Mouse (Mus musculus): ENCODE measurements around the gene Tmem274. TPM values are rescaled to one million over a fixed set of nuclear protein-coding genes. Genes with fewer than 3 reads are reported as not detected.

The Tmem274 gene
- polyA plus RNA-seq, 1 experiment, result not detected

DNA sequence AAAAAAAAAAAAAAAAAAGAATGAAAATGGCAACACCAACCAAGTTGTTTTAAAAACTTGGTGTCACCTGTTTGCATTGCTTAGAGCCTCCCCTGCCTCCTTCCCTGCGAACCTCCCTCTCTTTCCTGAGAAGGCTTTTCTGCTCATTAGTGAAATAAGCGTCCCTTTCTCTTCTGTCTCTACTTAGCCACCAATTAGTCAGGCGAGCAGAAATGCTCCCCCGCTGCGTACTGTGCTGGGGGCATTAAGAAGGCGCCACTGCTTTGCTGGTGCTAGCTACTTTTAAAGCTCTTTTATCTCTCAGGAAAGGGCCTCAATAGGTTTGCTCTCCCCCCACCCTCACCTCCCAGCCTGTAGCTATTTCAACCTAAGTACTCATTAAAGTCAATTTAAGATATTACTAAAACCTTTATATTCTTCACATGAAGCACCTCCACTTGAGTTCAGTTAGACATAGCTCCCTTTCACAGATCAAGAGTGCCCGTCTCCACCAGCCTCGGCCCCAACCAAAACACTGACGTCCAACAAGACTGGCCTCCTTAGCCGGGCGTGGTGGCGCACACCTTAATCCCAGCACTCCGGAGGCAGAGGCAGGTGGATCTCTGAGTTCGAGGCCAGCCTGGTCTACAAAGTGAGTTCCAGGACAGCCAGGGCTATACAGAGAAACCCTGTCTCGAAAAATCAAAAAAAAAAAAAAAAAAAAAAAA, 28.2 kb downstream of the Tmem274 start:
- DNase-seq, result no peak
- no peaks in the 10 kb centered on the region for H3K4me1 ChIP-seq (ENCODE audit: control insufficient read depth, insufficient read depth, low read length)
- no peak overlapping the region for H3K4me3 ChIP-seq (ENCODE audit: insufficient read depth, low read depth, low read length)
- TF ChIP-seq POLR2A (IDR thresholded peaks at IDR 0.05; ENCODE audit: low read depth, low read length), result no peak
- TF ChIP-seq CTCF (conservative IDR thresholded peaks at IDR 0.05; ENCODE audit: insufficient read depth, insufficient read length, low read depth, low read length), result no peak
- WGBS, result 71% methylated on average over 15 of the region's 15 CpGs
- no peaks in the 10 kb centered on the region for H3K36me3 ChIP-seq (ENCODE audit: control insufficient read depth, insufficient read depth, low read length)
- H3K27ac ChIP-seq (ENCODE audit: insufficient read depth, low read depth, low read length), result no peak overlapping the region
- H3K27me3 ChIP-seq (replicated peaks; ENCODE audit: control insufficient read depth, insufficient read depth, low read length), result no peaks in the 10 kb centered on the region

DNA sequence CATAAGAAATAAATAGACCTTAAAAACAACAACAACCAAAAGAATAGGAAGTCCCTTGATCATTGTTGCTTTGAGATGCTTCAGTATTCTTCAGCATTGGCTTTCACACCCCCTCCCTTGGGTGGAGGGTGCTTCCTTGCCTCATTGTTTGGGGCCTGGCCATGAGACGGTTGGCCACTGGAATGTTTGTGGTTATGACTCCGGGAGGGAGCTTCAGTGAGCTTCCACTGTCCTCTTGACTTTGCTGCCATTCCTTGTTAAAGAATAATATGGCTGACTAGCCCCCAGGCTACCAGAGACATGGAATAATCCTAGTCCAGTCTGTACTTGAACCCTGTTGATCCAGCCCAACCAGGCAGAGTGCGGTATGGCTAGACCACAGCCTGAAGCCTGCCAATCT, 29.7 kb downstream of the Tmem274 start:
- Histone ChIP-seq H3K4me1 (ENCODE audit: control insufficient read depth, insufficient read depth, low read length) (no peaks in the 10 kb centered on the region), H3K4me3 (ENCODE audit: insufficient read depth, low read depth, low read length) (no peak overlapping the region), H3K27ac (ENCODE audit: insufficient read depth, low read depth, low read length) (no peak overlapping the region), H3K36me3 (ENCODE audit: control insufficient read depth, insufficient read depth, low read length) (no peaks in the 10 kb centered on the region), H3K27me3 (replicated peaks; ENCODE audit: control insufficient read depth, insufficient read depth, low read length) (no peaks in the 10 kb centered on the region)
- DNase-seq, result no peak
- TF ChIP-seq CTCF (conservative IDR thresholded peaks at IDR 0.05; ENCODE audit: insufficient read depth, insufficient read length, low read depth, low read length) (no peak), POLR2A (IDR thresholded peaks at IDR 0.05; ENCODE audit: low read depth, low read length) (no peak)
- WGBS, result 71% methylated on average over 3 of the region's 3 CpGs

GRCm38 (mm10) chr4:149511221-149511646, 34.1 kb downstream of the Tmem274 start:
- DNase-seq, result no peak
- 46% methylated on average over 6 of the region's 6 CpGs for WGBS
- TF ChIP-seq CTCF (conservative IDR thresholded peaks at IDR 0.05; ENCODE audit: insufficient read depth, insufficient read length, low read depth, low read length) (no peak), POLR2A (IDR thresholded peaks at IDR 0.05; ENCODE audit: low read depth, low read length) (no peak)
- no peaks in the 10 kb centered on the region for H3K27me3 ChIP-seq (replicated peaks; ENCODE audit: control insufficient read depth, insufficient read depth, low read length)
- no peaks in the 10 kb centered on the region for H3K36me3 ChIP-seq (ENCODE audit: control insufficient read depth, insufficient read depth, low read length)
- H3K4me1 ChIP-seq (ENCODE audit: control insufficient read depth, insufficient read depth, low read length), result no peaks in the 10 kb centered on the region
- no peak overlapping the region for H3K4me3 ChIP-seq (ENCODE audit: insufficient read depth, low read depth, low read length)
- no peak overlapping the region for H3K27ac ChIP-seq (ENCODE audit: insufficient read depth, low read depth, low read length)

GRCm38 (mm10) chr4:149512072-149512471, 34.9 kb downstream of the Tmem274 start:
- Histone ChIP-seq H3K4me1 (ENCODE audit: control insufficient read depth, insufficient read depth, low read length) (no peaks in the 10 kb centered on the region), H3K27me3 (replicated peaks; ENCODE audit: control insufficient read depth, insufficient read depth, low read length) (no peaks in the 10 kb centered on the region), H3K4me3 (ENCODE audit: insufficient read depth, low read depth, low read length) (no peak overlapping the region), H3K36me3 (ENCODE audit: control insufficient read depth, insufficient read depth, low read length) (no peaks in the 10 kb centered on the region), H3K27ac (ENCODE audit: insufficient read depth, low read depth, low read length) (no peak overlapping the region)
- DNase-seq, result no peak
- 87% methylated on average over 7 of the region's 7 CpGs for WGBS
- TF ChIP-seq POLR2A (IDR thresholded peaks at IDR 0.05; ENCODE audit: low read depth, low read length), result no peak
- no peak for TF ChIP-seq CTCF (conservative IDR thresholded peaks at IDR 0.05; ENCODE audit: insufficient read depth, insufficient read length, low read depth, low read length)

- TF ChIP-seq CTCF (conservative IDR thresholded peaks at IDR 0.05; ENCODE audit: insufficient read depth, insufficient read length, low read depth, low read length) (no peak), POLR2A (IDR thresholded peaks at IDR 0.05; ENCODE audit: low read depth, low read length) (no peak)
- Histone ChIP-seq H3K27ac (ENCODE audit: insufficient read depth, low read depth, low read length) (no peak overlapping the region), H3K36me3 (ENCODE audit: control insufficient read depth, insufficient read depth, low read length) (no peaks in the 10 kb centered on the region), H3K27me3 (replicated peaks; ENCODE audit: control insufficient read depth, insufficient read depth, low read length) (no peaks in the 10 kb centered on the region), H3K4me1 (ENCODE audit: control insufficient read depth, insufficient read depth, low read length) (peaks cover 6% of the 10 kb centered on the region; the same call in 1 of the 2 replicates), H3K4me3 (ENCODE audit: insufficient read depth, low read depth, low read length) (no peak overlapping the region)
- no peak for DNase-seq
- 95% methylated on average over 5 of the region's 5 CpGs for WGBS
Measured at GRCm38 (mm10) chr4:149515706-149516105, 38.5 kb downstream of the Tmem274 start.

- Histone ChIP-seq H3K27me3 (replicated peaks; ENCODE audit: control insufficient read depth, insufficient read depth, low read length) (no peaks in the 10 kb centered on the region), H3K4me3 (ENCODE audit: insufficient read depth, low read depth, low read length) (peak within 1 kb of the TSS; percentile 78), H3K4me1 (ENCODE audit: control insufficient read depth, insufficient read depth, low read length) (peaks cover 16% of the 10 kb centered on the region), H3K27ac (ENCODE audit: insufficient read depth, low read depth, low read length) (no peak within 1 kb of the TSS), H3K36me3 (ENCODE audit: control insufficient read depth, insufficient read depth, low read length) (no peaks in the 10 kb centered on the region)
- DNase-seq, result peak; percentile 99
- 1% methylated on average over 43 of the region's 46 CpGs for WGBS
- no peak for TF ChIP-seq CTCF (conservative IDR thresholded peaks at IDR 0.05; ENCODE audit: insufficient read depth, insufficient read length, low read depth, low read length)
- TF ChIP-seq POLR2A (IDR thresholded peaks at IDR 0.05; ENCODE audit: low read depth, low read length), result peak; percentile 10
Measured at GRCm38 (mm10) chr4:149517868-149518340, 40.7 kb downstream of the Tmem274 start, which contains the start of gene Ctnnbip1. Gene Ctnnbip1, plus strand, starts transcription at chr4:149518236.

DNA sequence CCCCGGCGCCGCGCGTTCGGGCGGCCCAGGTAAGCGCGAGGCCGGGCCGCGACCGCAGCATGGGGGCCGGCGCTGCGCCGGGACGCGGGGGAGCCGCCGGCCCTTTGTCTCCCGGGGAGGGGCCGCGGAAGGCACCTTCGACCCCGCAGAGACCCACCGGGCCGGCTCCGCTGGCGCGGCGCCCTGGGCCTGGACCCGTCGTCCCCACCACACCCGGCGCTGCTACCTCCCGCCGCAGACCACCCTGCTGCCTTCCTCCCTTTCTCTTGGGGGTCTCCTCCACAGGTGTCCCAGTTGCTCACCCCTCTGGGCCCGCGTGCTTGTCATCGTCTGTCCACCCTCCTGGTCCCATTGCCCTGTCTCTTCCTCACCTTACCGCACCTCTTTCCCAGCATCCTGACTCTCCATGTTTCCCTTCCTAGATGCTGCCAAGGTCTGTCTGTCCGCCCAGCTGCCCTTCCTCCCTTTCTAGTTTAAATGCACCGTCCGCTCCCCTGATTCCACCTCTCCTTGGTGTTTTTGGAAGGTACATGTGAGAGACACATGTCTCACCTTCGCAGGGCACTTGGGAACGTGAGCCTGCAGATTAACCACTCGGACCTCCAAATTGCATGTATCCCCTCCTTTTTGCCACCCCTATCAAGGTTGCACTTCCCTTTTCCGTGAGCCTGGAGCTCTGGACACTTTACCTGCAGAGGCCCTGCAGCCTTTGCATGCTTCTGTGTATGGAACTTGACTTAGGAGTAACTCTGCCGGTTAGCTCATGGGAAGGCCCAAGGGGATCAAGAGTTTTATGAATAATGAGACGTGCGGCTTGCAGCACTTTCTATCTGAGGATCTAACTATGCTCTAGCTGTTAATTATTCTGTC, 41.4 kb downstream of the Tmem274 start:
- 4% methylated on average over 52 of the region's 52 CpGs for WGBS

More for the DNA sequence above, 41.4 kb downstream of the Tmem274 start:
- H3K27ac ChIP-seq (ENCODE audit: insufficient read depth, low read depth, low read length), result no peak overlapping the region
- peak overlapping the region; percentile 78 for H3K4me3 ChIP-seq (ENCODE audit: insufficient read depth, low read depth, low read length)
- TF ChIP-seq POLR2A (IDR thresholded peaks at IDR 0.05; ENCODE audit: low read depth, low read length), result no peak
- no peak for TF ChIP-seq CTCF (conservative IDR thresholded peaks at IDR 0.05; ENCODE audit: insufficient read depth, insufficient read length, low read depth, low read length)
- no peaks in the 10 kb centered on the region for H3K27me3 ChIP-seq (replicated peaks; ENCODE audit: control insufficient read depth, insufficient read depth, low read length)
- H3K36me3 ChIP-seq (ENCODE audit: control insufficient read depth, insufficient read depth, low read length), result no peaks in the 10 kb centered on the region
- DNase-seq, result no peak
- H3K4me1 ChIP-seq (ENCODE audit: control insufficient read depth, insufficient read depth, low read length), result peaks cover 17% of the 10 kb centered on the region

Data from kidney, adult 2 months (tissue).